Mouse (Mus musculus): ENCODE measurements at regions not wholly inside any gene's neighbourhood (a gene's known extent, or its start where the extent isn't known, plus 50 kb on each side); places are given as distances from the start of the nearest gene placed in this dataset.

GRCm38 (mm10) chr1:190570981-190571380 is 340.6 kb downstream of the Rps6kc1 start:
- H3K4me3 ChIP-seq (replicated peaks): no peak overlapping the region
- WGBS: 52% methylated on average over 4 of the region's 4 CpGs
- no peak for ATAC-seq (ENCODE audit: insufficient number of reproducible peaks, insufficient read depth, low FRiP score, low TSS enrichment, low read depth)
- H3K9me3 ChIP-seq: no peaks in the 10 kb centered on the region
- no peak overlapping the region for H3K4me2 ChIP-seq
- no peaks in the 10 kb centered on the region for H3K27me3 ChIP-seq
- H3K9ac ChIP-seq (replicated peaks): no peak overlapping the region
- 0 out of 2 replicates have a peak, but pooled peaks cover 3% of the 10 kb centered on the region for H3K4me1 ChIP-seq (replicated peaks)
- H3K27ac ChIP-seq: no peak overlapping the region
- no peaks in the 10 kb centered on the region for H3K36me3 ChIP-seq

GRCm38 (mm10) chr1:190570563-190570962 is 341.0 kb downstream of the Rps6kc1 start:
- no peaks in the 10 kb centered on the region for H3K27me3 ChIP-seq
- H3K27ac ChIP-seq: no peak overlapping the region
- no peak for ATAC-seq (ENCODE audit: insufficient number of reproducible peaks, insufficient read depth, low FRiP score, low TSS enrichment, low read depth)
- H3K4me3 ChIP-seq (replicated peaks): no peak overlapping the region
- WGBS: 75% methylated on average over 10 of the region's 10 CpGs
- H3K4me1 ChIP-seq (replicated peaks): 0 out of 2 replicates have a peak, but pooled peaks cover 3% of the 10 kb centered on the region
- H3K36me3 ChIP-seq: no peaks in the 10 kb centered on the region
- no peak overlapping the region for H3K9ac ChIP-seq (replicated peaks)
- H3K9me3 ChIP-seq: no peaks in the 10 kb centered on the region
- no peak overlapping the region for H3K4me2 ChIP-seq

DNA sequence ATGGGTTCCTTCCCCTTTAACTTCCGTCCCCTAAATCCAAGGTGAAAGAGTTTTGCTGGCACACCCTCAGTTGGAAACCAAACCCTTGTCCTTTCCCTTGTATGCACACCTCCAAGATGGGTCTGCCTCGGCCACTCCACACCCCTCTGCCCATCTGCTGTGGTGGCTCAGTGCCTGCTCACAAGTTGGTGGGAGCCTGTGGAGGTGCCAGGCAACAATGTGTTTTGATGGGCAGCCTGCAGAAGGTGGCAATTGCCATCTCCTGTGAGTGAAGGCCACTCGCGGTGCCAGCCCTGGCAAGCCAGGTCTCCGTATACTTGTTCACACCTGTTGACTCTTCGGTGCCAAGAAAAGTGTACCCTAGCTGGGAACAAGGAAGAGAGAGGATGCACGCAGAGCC is 344.8 kb downstream of the Rps6kc1 start:
- Histone ChIP-seq H3K27me3 (no peaks in the 10 kb centered on the region), H3K27ac (no peak overlapping the region), H3K4me1 (replicated peaks) (0 out of 2 replicates have a peak, but pooled peaks cover 6% of the 10 kb centered on the region), H3K4me2 (no peak overlapping the region), H3K9ac (replicated peaks) (no peak overlapping the region), H3K36me3 (no peaks in the 10 kb centered on the region), H3K4me3 (replicated peaks) (no peak overlapping the region), H3K9me3 (no peaks in the 10 kb centered on the region)
- 88% methylated on average over 7 of the region's 7 CpGs for WGBS
- ATAC-seq (ENCODE audit: insufficient number of reproducible peaks, insufficient read depth, low FRiP score, low TSS enrichment, low read depth): no peak

- 45% methylated on average over 13 of the region's 13 CpGs for WGBS
- 0 out of 2 replicates have a peak, but pooled peaks cover 3% of the 10 kb centered on the region for H3K4me1 ChIP-seq (replicated peaks)
- no peaks in the 10 kb centered on the region for H3K36me3 ChIP-seq
- H3K4me2 ChIP-seq: no peak overlapping the region
- no peak overlapping the region for H3K4me3 ChIP-seq (replicated peaks)
- H3K27ac ChIP-seq: no peak overlapping the region
- ATAC-seq (ENCODE audit: insufficient number of reproducible peaks, insufficient read depth, low FRiP score, low TSS enrichment, low read depth): no peak; the same call in 1 of the 2 replicates
- H3K9me3 ChIP-seq: no peaks in the 10 kb centered on the region
- H3K9ac ChIP-seq (replicated peaks): no peak overlapping the region
- H3K27me3 ChIP-seq: no peaks in the 10 kb centered on the region
These were observed 348.6 kb downstream of the Rps6kc1 start for GRCm38 (mm10) chr1:190562865-190563457.

- H3K4me3 ChIP-seq (replicated peaks): no peak overlapping the region
- 68% methylated on average over 9 of the region's 9 CpGs for WGBS
- no peak for ATAC-seq (ENCODE audit: insufficient number of reproducible peaks, insufficient read depth, low FRiP score, low TSS enrichment, low read depth)
- no peaks in the 10 kb centered on the region for H3K9me3 ChIP-seq
- H3K27me3 ChIP-seq: no peaks in the 10 kb centered on the region; the same call in 1 of the 2 replicates
- H3K4me2 ChIP-seq: no peak overlapping the region
- H3K27ac ChIP-seq: no peak overlapping the region
- 0 out of 2 replicates have a peak, but pooled peaks cover 3% of the 10 kb centered on the region for H3K4me1 ChIP-seq (replicated peaks)
- no peak overlapping the region for H3K9ac ChIP-seq (replicated peaks)
- H3K36me3 ChIP-seq: no peaks in the 10 kb centered on the region
These were observed 351.5 kb downstream of the Rps6kc1 start for GRCm38 (mm10) chr1:190560086-190560485.

GRCm38 (mm10) chr1:190541892-190542291 is 369.7 kb downstream of the Rps6kc1 start:
- H3K27ac ChIP-seq: no peak overlapping the region
- H3K4me2 ChIP-seq: no peak overlapping the region
- no peaks in the 10 kb centered on the region for H3K9me3 ChIP-seq
- no peaks in the 10 kb centered on the region for H3K4me1 ChIP-seq (replicated peaks)
- ATAC-seq (ENCODE audit: insufficient number of reproducible peaks, insufficient read depth, low FRiP score, low TSS enrichment, low read depth): no peak
- H3K4me3 ChIP-seq (replicated peaks): no peak overlapping the region
- H3K27me3 ChIP-seq: no peaks in the 10 kb centered on the region; the same call in 1 of the 2 replicates
- WGBS: 54% methylated on average over 2 of the region's 2 CpGs
- no peaks in the 10 kb centered on the region for H3K36me3 ChIP-seq
- H3K9ac ChIP-seq (replicated peaks): no peak overlapping the region

- Histone ChIP-seq H3K9me3 (no peaks in the 10 kb centered on the region), H3K36me3 (no peaks in the 10 kb centered on the region), H3K4me1 (replicated peaks) (peaks cover 11% of the 10 kb centered on the region), H3K4me3 (replicated peaks) (no peak overlapping the region), H3K4me2 (no peak overlapping the region), H3K27me3 (peaks cover 21% of the 10 kb centered on the region), H3K27ac (no peak overlapping the region), H3K9ac (replicated peaks) (no peak overlapping the region)
- WGBS: 18% methylated on average over 10 of the region's 10 CpGs
- no peak for ATAC-seq (ENCODE audit: insufficient number of reproducible peaks, insufficient read depth, low FRiP score, low TSS enrichment, low read depth)
These were observed 362.6 kb upstream of the Prox1 start for GRCm38 (mm10) chr1:190532879-190533676.

DNA sequence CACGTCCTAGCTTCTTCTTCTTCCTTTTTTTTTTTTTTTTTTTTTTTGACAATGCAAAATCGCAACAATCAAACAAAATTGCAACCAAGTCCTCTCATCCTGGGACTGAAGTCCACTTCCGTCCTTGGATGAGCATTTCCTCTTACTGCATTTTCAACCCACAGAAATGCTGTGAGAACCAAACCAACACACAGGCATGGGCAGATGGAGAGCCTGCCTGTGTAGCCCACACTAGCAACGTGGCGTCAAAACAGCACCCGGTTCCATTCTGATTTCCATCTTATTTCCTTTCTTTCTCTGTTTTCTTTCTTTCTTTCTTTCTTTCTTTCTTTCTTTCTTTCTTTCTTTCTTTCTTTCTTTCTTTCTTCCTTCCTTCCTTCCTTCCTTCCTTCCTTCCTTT is 360.7 kb upstream of the Prox1 start:
- Histone ChIP-seq H3K36me3 (no peaks in the 10 kb centered on the region), H3K4me1 (replicated peaks) (peaks cover 17% of the 10 kb centered on the region), H3K27me3 (peaks cover 36% of the 10 kb centered on the region), H3K4me3 (replicated peaks) (no peak overlapping the region), H3K27ac (no peak overlapping the region), H3K4me2 (no peak overlapping the region), H3K9ac (replicated peaks) (no peak overlapping the region), H3K9me3 (no peaks in the 10 kb centered on the region)
- whole genome bisulfite sequencing: 89% methylated on average over 6 of the region's 6 CpGs
- no peak for ATAC-seq (ENCODE audit: insufficient number of reproducible peaks, insufficient read depth, low FRiP score, low TSS enrichment, low read depth)

- H3K9ac ChIP-seq (replicated peaks): no peak overlapping the region
- 90% methylated on average over 3 of the region's 3 CpGs for WGBS
- ATAC-seq (ENCODE audit: insufficient number of reproducible peaks, insufficient read depth, low FRiP score, low TSS enrichment, low read depth): no peak
These were observed 359.6 kb upstream of the Prox1 start for GRCm38 (mm10) chr1:190530079-190530478.

DNA sequence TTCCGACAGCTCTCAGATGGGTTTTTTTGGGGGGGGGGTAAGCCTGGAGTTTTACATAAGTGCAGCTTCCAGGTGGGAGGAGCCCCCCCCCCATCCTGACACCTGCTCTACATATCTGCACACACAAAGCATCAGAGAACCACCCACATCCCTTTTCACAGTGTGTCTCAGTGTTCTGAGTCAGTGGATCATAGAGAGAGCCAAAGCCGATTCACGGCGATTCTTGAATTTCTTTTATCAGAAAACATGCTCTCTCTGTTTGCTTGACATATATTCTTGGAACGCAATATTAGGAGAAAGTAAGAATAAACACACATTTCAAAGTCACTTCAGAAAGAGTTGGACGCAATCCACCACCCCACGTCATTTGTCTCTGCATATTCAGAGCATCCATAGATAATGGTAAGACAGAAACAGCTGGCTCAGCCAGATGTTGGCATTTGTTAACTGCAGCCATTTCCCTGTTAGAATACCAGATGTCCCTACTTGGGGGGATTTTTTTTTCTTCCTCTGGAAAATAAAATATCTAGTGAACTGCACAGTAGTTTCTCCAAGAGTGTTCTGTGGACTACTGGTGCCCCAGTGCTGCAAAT is 357.1 kb upstream of the Prox1 start:
- ATAC-seq (ENCODE audit: insufficient number of reproducible peaks, insufficient read depth, low FRiP score, low TSS enrichment, low read depth): no peak
- Histone ChIP-seq H3K27ac (no peak overlapping the region), H3K4me3 (replicated peaks) (no peak overlapping the region), H3K4me1 (replicated peaks) (peaks cover 12% of the 10 kb centered on the region), H3K27me3 (peaks cover 45% of the 10 kb centered on the region), H3K9ac (replicated peaks) (no peak overlapping the region), H3K36me3 (no peaks in the 10 kb centered on the region), H3K4me2 (no peak overlapping the region), H3K9me3 (no peaks in the 10 kb centered on the region)
- WGBS: 76% methylated on average over 7 of the region's 7 CpGs

More at GRCm38 (mm10) chr1:190530079-190530478, 359.6 kb upstream of the Prox1 start:
- H3K27me3 ChIP-seq: peaks cover 43% of the 10 kb centered on the region
- H3K9me3 ChIP-seq: no peaks in the 10 kb centered on the region
- no peak overlapping the region for H3K27ac ChIP-seq
- H3K4me3 ChIP-seq (replicated peaks): no peak overlapping the region
- H3K36me3 ChIP-seq: no peaks in the 10 kb centered on the region
- no peak overlapping the region for H3K4me2 ChIP-seq
- H3K4me1 ChIP-seq (replicated peaks): peaks cover 19% of the 10 kb centered on the region

DNA sequence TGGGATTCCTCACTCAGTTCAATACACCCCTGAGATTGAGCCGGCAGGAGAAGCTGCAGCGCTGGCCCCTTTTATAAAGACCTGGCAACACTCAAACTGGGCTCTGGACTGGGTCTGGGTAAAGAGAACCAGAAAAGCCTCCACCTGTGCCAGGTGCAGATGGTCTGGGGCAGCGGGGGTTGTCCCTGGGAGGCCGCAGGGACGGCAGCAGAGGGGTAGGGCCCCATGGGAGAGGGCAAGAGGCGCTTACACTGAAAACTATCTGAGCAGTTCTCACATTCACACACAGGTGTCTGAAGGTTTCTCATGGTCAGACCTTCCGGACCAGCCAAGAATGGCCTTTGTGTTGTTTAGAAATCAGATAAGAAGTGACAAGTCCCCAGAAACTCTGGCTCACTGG is 356.1 kb upstream of the Prox1 start:
- no peak for ATAC-seq (ENCODE audit: insufficient number of reproducible peaks, insufficient read depth, low FRiP score, low TSS enrichment, low read depth)
- Histone ChIP-seq H3K4me1 (replicated peaks) (peaks cover 8% of the 10 kb centered on the region; the same call in 1 of the 2 replicates), H3K27ac (no peak overlapping the region), H3K4me3 (replicated peaks) (no peak overlapping the region), H3K9me3 (no peaks in the 10 kb centered on the region), H3K9ac (replicated peaks) (no peak overlapping the region), H3K36me3 (no peaks in the 10 kb centered on the region), H3K4me2 (no peak overlapping the region), H3K27me3 (peaks cover 45% of the 10 kb centered on the region)
- 11% methylated on average over 7 of the region's 7 CpGs for WGBS
